In genomic region chr8:78420101-78420503, GRCm38 (mm10) we compare ENCODE assay signal across 8 mouse cellular contexts. TPM values are rescaled to one million over a fixed set of nuclear protein-coding genes. Genes with fewer than 3 reads are reported as not detected.
DNase-seq lines count a peak whose midpoint lies in the region; ATAC-seq and TF ChIP-seq lines count a peak whose summit lies in the region.

No protein-coding gene starts in this region.

- H3K4me1 ChIP-seq in lung, embryonic 14.5 days (ENCODE audit: insufficient read depth) = no peaks in the 10 kb centered on the region
- H3K4me1 ChIP-seq in lung, postnatal 0 days (ENCODE audit: insufficient read depth, low read depth, low read length) = no peaks in the 10 kb centered on the region

- H3K27me3 ChIP-seq in lung, embryonic 14.5 days (ENCODE audit: insufficient read depth, low read length) = peaks cover 42% of the 10 kb centered on the region
- no peaks in the 10 kb centered on the region for H3K27me3 ChIP-seq in lung, postnatal 0 days (replicated peaks; ENCODE audit: insufficient read depth, low read length)

- no peak overlapping the region for H3K27ac ChIP-seq in lung, embryonic 14.5 days (ENCODE audit: low read depth)
- no peak overlapping the region for H3K27ac ChIP-seq in lung, postnatal 0 days (ENCODE audit: low read length)

- H3K9ac ChIP-seq in lung, embryonic 14.5 days = no peak overlapping the region
- H3K9ac ChIP-seq in lung, postnatal 0 days (replicated peaks; ENCODE audit: low read depth) = no peak overlapping the region

- 0 out of 2 replicates have a peak, but pooled peaks have one; percentile 9 for TF ChIP-seq CTCF in lung, embryonic 14.5 days (IDR thresholded peaks at IDR 0.05; ENCODE audit: low read depth)
- no peak for TF ChIP-seq CTCF in lung, postnatal 0 days (IDR thresholded peaks at IDR 0.05)

- H3K4me3 ChIP-seq in lung, embryonic 14.5 days (ENCODE audit: low read depth, low read length) = peak overlapping the region; percentile 22
- H3K4me3 ChIP-seq in lung, postnatal 0 days (ENCODE audit: low read depth, low read length) = peak overlapping the region; percentile 18; the same call in 1 of the 2 replicates

- peak overlapping the region; percentile 62 for H3K4me2 ChIP-seq in lung, embryonic 14.5 days
- peak overlapping the region; percentile 46 for H3K4me2 ChIP-seq in lung, postnatal 0 days (replicated peaks; ENCODE audit: low read depth, low read length)

- 1% methylated on average over 18 of the region's 19 CpGs for WGBS in lung, embryonic 14.5 days
- WGBS in lung, postnatal 0 days = 2% methylated on average over 16 of the region's 19 CpGs

- peak; percentile 68; the same call in 1 of the 2 replicates for ATAC-seq in lung, embryonic 14.5 days (ENCODE audit: insufficient read depth)
- ATAC-seq in lung, postnatal 0 days = peak; percentile 57
- no peak for ATAC-seq in CD4-positive, CD25-positive, alpha-beta regulatory T cell, adult 4 months

- peak; percentile 43 for DNase-seq in lung, embryonic 14.5 days
- DNase-seq in lung, postnatal 14 days = no peak
- peak; percentile 30 for DNase-seq in embryo, embryonic 9.5 days (ENCODE audit: extremely low spot score)
- DNase-seq in heart, postnatal 4 days = peak; percentile 11
- peak; percentile 29 for DNase-seq in lung, postnatal 0 days (ENCODE audit: low spot score)
- no peak for DNase-seq in urinary bladder, postnatal 36 days (ENCODE audit: low spot score in 2 of 2)
- no peak for DNase-seq in frontal cortex, postnatal 10 days (ENCODE audit: low spot score in 2 of 2)

- no peaks in the 10 kb centered on the region for H3K36me3 ChIP-seq in lung, embryonic 14.5 days (ENCODE audit: insufficient read depth)
- no peaks in the 10 kb centered on the region for H3K36me3 ChIP-seq in lung, postnatal 0 days (ENCODE audit: insufficient read depth, low read length)

- TF ChIP-seq EP300 in lung, postnatal 0 days (IDR thresholded peaks at IDR 0.05) = no peak

- no peaks in the 10 kb centered on the region for H3K9me3 ChIP-seq in lung, embryonic 14.5 days (ENCODE audit: low read depth, low read length)
- H3K9me3 ChIP-seq in lung, postnatal 0 days (ENCODE audit: low read length) = no peaks in the 10 kb centered on the region

RNA-seq across cellular contexts. Expression of gene Pou4f2, which starts 16.3 kb away (rescaled TPM):
- polyA plus RNA-seq in lung, embryonic 14.5 days (2014; fragmentation: Nextera tagmentation; extraction: Ambion mirVana) = not detected in 2 replicates
- total RNA-seq in heart, postnatal 4 days (2021) = not detected
- not detected in 2 replicates for polyA plus RNA-seq in lung, postnatal 0 days (2015; fragmentation: Nextera tagmentation; extraction: Ambion mirVana)
- polyA plus RNA-seq in CD4-positive, CD25-positive, alpha-beta regulatory T cell, adult 4 months (2017; shearing (Covaris generic)) = not detected

Comparison
In these comparisons a context has a peak if more than half of its experiments do, and no peak if none do; other contexts are left out.
1. DNase-seq: peak in lung, embryonic 14.5 days (single experiment), embryo, embryonic 9.5 days (single experiment), heart, postnatal 4 days (single experiment) and lung, postnatal 0 days (single experiment); none in lung, postnatal 14 days (single experiment), urinary bladder, postnatal 36 days (0 of 2) and frontal cortex, postnatal 10 days (0 of 2).